Mouse (Mus musculus) kidney, embryonic 15.5 days (tissue): ENCODE data around the gene Dgkz. TPM values are rescaled to one million over a fixed set of nuclear protein-coding genes. Genes with fewer than 3 reads are reported as not detected.

Experiments
- ATAC-seq: fragments of 200-750 bp; cut with Nextera tagmentation; replicated peaks from 2 replicates; pipeline ENCODE4 v1.8.0; 2017; ENCODE audit warnings: moderate TSS enrichment; ENCODE audit not compliant: low FRiP score
- H3K27ac ChIP-seq: fragments of 300-500 bp; sonication (generic); 2 replicates; pipeline ENCODE4 v1.5.1; 2015; ENCODE audit warnings: mild to moderate bottlenecking, inconsistent platforms
- H3K27me3 ChIP-seq: fragments of 300-500 bp; sonication (generic); 2 replicates; pipeline ENCODE4 v1.6.1; 2015; ENCODE audit warnings: inconsistent platforms
- H3K36me3 ChIP-seq: fragments of 300-500 bp; sonication (generic); 2 replicates; pipeline ENCODE4 v1.6.1; 2015; ENCODE audit warnings: inconsistent platforms
- H3K4me1 ChIP-seq: fragments of 300-500 bp; sonication (generic); 2 replicates; pipeline ENCODE4 v1.6.1; 2015; ENCODE audit warnings: inconsistent platforms
- H3K4me2 ChIP-seq: fragments of 300-500 bp; sonication (generic); 2 replicates; pipeline ENCODE4 v1.6.1; 2015; ENCODE audit warnings: moderate library complexity, mild to moderate bottlenecking, inconsistent platforms
- H3K4me3 ChIP-seq: fragments of 300-500 bp; sonication (generic); replicated peaks from 2 replicates; pipeline ENCODE4 v1.5.1; 2015; ENCODE audit warnings: mild to moderate bottlenecking, inconsistent platforms
- H3K9ac ChIP-seq: fragments of 300-500 bp; sonication (generic); 2 replicates; pipeline ENCODE4 v1.6.1; 2015; ENCODE audit warnings: mild to moderate bottlenecking, inconsistent platforms
- H3K9me3 ChIP-seq: fragments of 300-500 bp; sonication (generic); replicated peaks from 2 replicates; pipeline ENCODE4 v1.6.1; 2016; ENCODE audit warnings: inconsistent platforms
- WGBS: fragments of 180-500 bp; shearing (Covaris S2); methylation state at CpG from one replicate; pipeline ENCODE4 v1.1.7; 2015; ENCODE audit warnings: mixed read lengths; 5-methylcytosine and 5-hydroxymethylcytosine counted together
- polyA plus RNA-seq: library from polyadenylated mRNA; unstranded; fragments of >200 nt; fragmentation: Nextera tagmentation; extraction: Ambion mirVana; gene quantifications from 2 replicates; pipeline ENCODE4 v1.2.1, GENCODE M21; 2015

Dgkz gene
- polyA plus RNA-seq, 1 experiment from 2014 or later = 46.7 TPM

DNA sequence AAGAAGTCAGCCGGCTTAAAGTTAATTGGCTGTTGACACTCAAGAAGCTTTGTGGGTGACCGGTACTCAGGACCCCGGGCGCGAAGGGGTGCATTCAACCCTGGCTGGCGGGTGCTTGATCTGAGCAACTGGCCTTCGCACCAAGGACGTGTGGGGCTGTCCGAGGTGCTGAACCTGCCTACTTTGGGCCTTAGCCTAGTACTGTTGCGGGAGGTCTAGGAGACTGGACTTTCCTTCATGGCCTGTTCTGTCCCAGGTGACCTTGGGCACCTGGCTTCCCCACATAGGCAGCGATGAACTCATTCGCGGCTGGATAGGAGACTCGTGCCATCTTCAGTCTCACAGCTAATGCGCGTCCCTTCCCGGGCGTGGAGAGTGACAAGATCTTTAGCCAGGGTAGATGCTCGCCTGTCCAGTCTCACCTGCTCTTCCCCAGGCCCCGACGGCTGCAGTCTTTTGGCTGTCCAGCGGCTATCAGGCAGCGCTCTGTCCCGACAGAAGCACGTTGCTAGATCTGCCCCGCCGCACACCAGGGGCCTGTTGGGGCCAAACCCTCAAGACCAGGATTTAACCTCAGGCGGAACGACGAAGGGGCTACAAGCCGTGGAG, 54.4 kb downstream of the Dgkz start:
- peak overlapping the region; percentile 99 for H3K4me2 ChIP-seq
- H3K9me3 ChIP-seq = no peaks in the 10 kb centered on the region
- WGBS = 4% methylated on average over 31 of the region's 31 CpGs
- peak; percentile 37 for ATAC-seq
- no peak overlapping the region for H3K27ac ChIP-seq
- peaks cover 32% of the 10 kb centered on the region for H3K4me1 ChIP-seq
- H3K27me3 ChIP-seq = peaks cover 50% of the 10 kb centered on the region
- H3K9ac ChIP-seq = peak overlapping the region; percentile 19; the same call in 1 of the 2 replicates
- peaks cover 31% of the 10 kb centered on the region for H3K36me3 ChIP-seq
- H3K4me3 ChIP-seq = peak overlapping the region; percentile 62

- ATAC-seq = no peak
- peaks cover 45% of the 10 kb centered on the region for H3K27me3 ChIP-seq
- no peaks in the 10 kb centered on the region for H3K9me3 ChIP-seq
- no peak overlapping the region for H3K27ac ChIP-seq
- WGBS = 80% methylated on average over 4 of the region's 4 CpGs
- no peak overlapping the region for H3K4me2 ChIP-seq
- peaks cover 41% of the 10 kb centered on the region for H3K36me3 ChIP-seq
- no peak overlapping the region for H3K4me3 ChIP-seq
- H3K4me1 ChIP-seq = peaks cover 32% of the 10 kb centered on the region
- no peak overlapping the region for H3K9ac ChIP-seq
Measured at GRCm38 (mm10) chr2:91920130-91920529, 55.5 kb downstream of the Dgkz start.

DNA sequence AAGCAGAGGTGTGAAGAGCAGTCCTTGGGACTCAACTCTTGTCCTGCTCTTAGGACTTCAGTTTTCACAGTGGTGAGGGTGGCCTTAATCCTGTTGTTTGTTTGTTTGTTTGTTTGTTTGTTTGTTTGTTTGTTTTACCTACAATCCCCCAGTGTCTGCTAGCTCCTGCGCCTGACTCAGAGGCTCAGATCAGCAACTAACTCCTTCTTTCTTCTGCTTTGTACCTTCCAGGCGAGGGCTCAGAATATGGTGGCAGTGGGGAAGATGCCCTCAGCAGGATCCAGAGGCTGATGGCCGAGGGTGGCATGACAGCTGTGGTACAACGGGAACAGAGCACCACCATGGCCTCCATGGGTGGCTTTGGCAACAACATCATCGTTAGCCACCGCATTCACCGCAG, 58.6 kb downstream of the Dgkz start:
- Histone ChIP-seq H3K27me3 (peaks cover 19% of the 10 kb centered on the region), H3K36me3 (peaks cover 71% of the 10 kb centered on the region), H3K9ac (no peak overlapping the region), H3K9me3 (no peaks in the 10 kb centered on the region), H3K4me1 (peaks cover 13% of the 10 kb centered on the region), H3K4me2 (no peak overlapping the region), H3K4me3 (no peak overlapping the region), H3K27ac (no peak overlapping the region)
- ATAC-seq = no peak
- WGBS = 92% methylated on average over 7 of the region's 7 CpGs

DNA sequence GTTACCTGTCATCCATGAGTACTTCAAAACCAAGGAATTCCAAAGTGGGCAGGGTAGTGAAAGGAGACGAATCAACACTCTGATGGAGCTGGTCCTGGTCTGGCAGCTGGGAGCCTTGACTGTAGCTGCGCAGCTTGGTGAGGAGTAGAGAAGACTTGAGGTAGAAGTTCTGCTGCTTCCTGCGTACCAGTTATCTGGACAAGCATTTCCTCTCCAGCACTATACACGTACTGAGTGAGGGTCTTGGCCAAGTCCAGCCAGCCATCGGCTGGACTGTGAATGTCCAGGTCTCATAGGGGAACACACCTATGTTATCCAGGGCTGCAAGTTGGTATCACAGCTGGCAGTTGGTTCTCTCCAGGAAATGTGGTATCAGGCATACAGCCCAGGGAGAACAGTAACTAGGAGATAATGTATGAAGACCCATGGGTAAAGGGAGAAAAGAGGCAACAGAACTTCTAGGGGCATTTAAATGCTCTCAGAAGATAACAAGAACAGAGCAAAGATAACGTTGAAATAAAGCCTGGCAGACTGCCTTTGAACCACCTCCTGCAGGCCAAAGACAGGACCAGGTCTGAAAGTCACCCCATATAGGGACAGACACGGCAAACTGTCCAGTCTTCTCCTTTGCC, 59.2 kb downstream of the Dgkz start:
- no peak overlapping the region for H3K4me2 ChIP-seq
- H3K4me3 ChIP-seq = no peak overlapping the region
- no peak overlapping the region for H3K27ac ChIP-seq
- no peak overlapping the region for H3K9ac ChIP-seq
- no peaks in the 10 kb centered on the region for H3K9me3 ChIP-seq
- 91% methylated on average over 7 of the region's 7 CpGs for WGBS
- no peak for ATAC-seq
- H3K36me3 ChIP-seq = peaks cover 78% of the 10 kb centered on the region
- peaks cover 12% of the 10 kb centered on the region for H3K27me3 ChIP-seq
- peaks cover 7% of the 10 kb centered on the region for H3K4me1 ChIP-seq

DNA sequence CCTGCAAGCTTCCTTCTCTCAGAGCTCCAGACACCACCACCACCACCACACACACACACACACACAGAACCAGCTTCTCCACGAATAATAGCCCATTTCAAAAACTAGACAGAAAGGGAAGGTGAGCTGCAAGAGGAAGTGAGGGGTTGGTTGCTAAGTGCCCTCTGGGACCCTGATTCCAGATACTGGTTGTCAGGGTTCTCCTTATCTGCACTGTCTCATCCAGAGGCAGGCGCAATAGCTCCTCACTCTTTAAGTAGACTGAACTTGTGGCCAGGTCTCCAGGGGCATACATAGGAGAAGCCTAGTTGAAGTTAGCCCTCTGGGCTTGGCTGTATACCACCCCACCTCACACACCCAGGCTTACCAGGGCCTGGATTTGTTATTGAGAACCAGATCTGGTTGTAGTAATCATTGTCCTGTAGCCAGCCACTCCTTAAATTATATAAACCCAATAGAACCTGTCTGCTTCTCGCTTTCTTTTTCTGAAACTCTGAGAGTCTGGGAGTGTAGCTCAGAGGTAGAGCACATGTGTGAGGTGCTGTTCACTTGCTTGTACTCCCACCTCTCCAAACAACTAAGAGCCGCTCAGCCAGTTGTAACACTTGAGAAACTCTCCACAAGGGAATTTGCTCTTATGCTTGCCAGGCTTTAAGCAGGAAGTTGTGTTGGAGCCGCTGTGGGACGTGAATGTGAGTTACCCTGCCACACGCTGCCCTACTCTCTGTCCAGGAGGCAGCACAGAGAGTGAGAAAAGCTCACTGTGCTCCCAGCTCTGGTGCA, 62.1 kb downstream of the Dgkz start:
- 86% methylated on average over 7 of the region's 7 CpGs for WGBS
- no peaks in the 10 kb centered on the region for H3K4me1 ChIP-seq
- no peak overlapping the region for H3K9ac ChIP-seq
- H3K27ac ChIP-seq = no peak overlapping the region
- no peak overlapping the region for H3K4me2 ChIP-seq
- peaks cover 95% of the 10 kb centered on the region for H3K36me3 ChIP-seq
- no peak for ATAC-seq
- H3K9me3 ChIP-seq = no peaks in the 10 kb centered on the region
- no peak overlapping the region for H3K4me3 ChIP-seq
- H3K27me3 ChIP-seq = no peaks in the 10 kb centered on the region

DNA sequence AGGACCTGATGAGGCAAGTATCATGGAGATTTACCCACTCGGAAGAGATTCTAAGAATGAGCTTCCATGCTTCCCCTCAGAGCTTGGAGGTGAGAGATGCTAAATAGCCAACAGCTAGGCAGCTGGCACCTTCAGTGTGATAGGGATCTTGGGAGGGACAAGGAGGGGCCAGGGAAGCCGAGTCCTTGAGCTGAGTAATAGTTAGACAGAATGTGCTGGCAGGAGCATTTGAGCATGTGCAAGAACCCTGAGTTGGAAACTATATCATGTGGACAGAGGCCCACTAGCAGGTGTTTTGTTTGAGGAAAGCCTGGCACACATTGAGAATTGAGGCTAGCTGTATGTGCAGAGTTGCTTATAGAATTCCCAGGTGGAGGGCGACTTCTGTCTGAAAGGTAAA, 63.0 kb downstream of the Dgkz start:
- Histone ChIP-seq H3K36me3 (peaks cover 92% of the 10 kb centered on the region), H3K27me3 (no peaks in the 10 kb centered on the region), H3K9ac (no peak overlapping the region), H3K4me2 (no peak overlapping the region), H3K9me3 (no peaks in the 10 kb centered on the region), H3K4me3 (no peak overlapping the region), H3K4me1 (no peaks in the 10 kb centered on the region), H3K27ac (no peak overlapping the region)
- no peak for ATAC-seq
- 69% methylated on average over 3 of the region's 3 CpGs for WGBS

GRCm38 (mm10) chr2:91906141-91906540, 69.5 kb downstream of the Dgkz start:
- H3K4me3 ChIP-seq = no peak overlapping the region
- no peaks in the 10 kb centered on the region for H3K4me1 ChIP-seq
- H3K27me3 ChIP-seq = no peaks in the 10 kb centered on the region
- peaks cover 64% of the 10 kb centered on the region for H3K36me3 ChIP-seq
- no peak for ATAC-seq
- WGBS = 89% methylated on average over 2 of the region's 2 CpGs
- H3K27ac ChIP-seq = no peak overlapping the region
- no peak overlapping the region for H3K9ac ChIP-seq
- no peak overlapping the region for H3K4me2 ChIP-seq
- H3K9me3 ChIP-seq = no peaks in the 10 kb centered on the region

DNA sequence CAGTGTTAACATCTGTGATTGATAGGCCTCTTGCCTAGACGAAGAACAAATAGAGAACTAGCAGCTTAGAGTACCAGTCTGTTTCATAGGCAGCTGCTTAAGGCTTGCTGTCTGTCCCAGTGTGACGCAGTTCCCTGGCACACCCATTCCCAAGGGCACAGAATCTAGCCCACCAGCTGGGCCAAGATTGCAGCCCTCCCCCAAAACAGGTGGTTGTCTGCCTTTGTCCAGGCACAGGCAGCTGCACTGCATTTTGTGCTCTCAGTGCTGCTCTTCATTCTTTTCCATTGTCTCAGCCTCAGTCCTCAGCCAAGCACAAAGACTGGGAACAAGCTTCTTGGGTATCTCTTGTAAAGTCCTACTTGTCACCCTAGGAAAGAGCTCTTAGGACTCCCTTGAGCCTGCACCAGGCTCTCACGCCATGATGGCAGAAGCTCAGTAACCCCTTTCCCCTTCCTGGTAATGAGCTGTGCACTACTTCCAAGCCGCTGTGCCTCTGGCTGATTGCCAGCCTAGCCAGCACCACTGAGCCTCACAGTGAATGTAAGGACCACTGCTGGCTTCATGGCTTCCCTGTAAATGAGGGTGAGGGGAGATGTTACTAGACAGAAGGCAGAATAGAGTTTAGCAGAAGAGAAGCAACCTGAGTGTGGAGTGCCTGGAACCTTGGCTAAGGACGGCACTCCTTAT, 70.9 kb downstream of the Dgkz start:
- no peaks in the 10 kb centered on the region for H3K9me3 ChIP-seq
- H3K27me3 ChIP-seq = no peaks in the 10 kb centered on the region
- no peak overlapping the region for H3K9ac ChIP-seq
- WGBS = 79% methylated on average over 5 of the region's 5 CpGs
- peaks cover 62% of the 10 kb centered on the region for H3K36me3 ChIP-seq
- no peak for ATAC-seq
- no peak overlapping the region for H3K27ac ChIP-seq
- no peak overlapping the region for H3K4me3 ChIP-seq
- no peaks in the 10 kb centered on the region for H3K4me1 ChIP-seq
- H3K4me2 ChIP-seq = no peak overlapping the region

GRCm38 (mm10) chr2:91903171-91903925, 72.3 kb downstream of the Dgkz start:
- no peaks in the 10 kb centered on the region for H3K27me3 ChIP-seq
- ATAC-seq = no peak
- H3K36me3 ChIP-seq = peaks cover 53% of the 10 kb centered on the region
- 88% methylated on average over 3 of the region's 3 CpGs for WGBS
- no peaks in the 10 kb centered on the region for H3K4me1 ChIP-seq
- H3K9ac ChIP-seq = no peak overlapping the region
- H3K9me3 ChIP-seq = no peaks in the 10 kb centered on the region
- H3K27ac ChIP-seq = no peak overlapping the region
- H3K4me3 ChIP-seq = no peak overlapping the region
- no peak overlapping the region for H3K4me2 ChIP-seq

DNA sequence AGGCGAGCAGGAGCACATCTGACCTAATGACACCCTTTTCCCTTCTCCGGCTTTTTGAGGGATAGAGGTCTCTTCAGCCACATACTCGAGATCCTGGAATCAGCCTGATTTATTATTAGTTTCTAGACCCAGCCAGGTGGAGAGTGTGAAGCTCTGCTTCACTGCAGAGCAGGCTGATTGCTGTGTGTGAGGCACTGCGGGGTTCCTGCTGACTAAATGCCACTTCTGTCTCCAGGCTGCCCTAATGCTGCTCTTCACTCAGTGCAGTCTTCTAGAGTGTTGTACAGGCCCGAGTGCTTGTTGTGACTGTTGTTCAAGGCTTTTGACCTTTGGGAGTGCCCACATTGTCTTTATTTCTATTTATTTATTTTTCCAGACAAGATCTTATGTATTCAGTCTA, 73.3 kb downstream of the Dgkz start:
- WGBS = 44% methylated on average over 5 of the region's 5 CpGs
- H3K27me3 ChIP-seq = no peaks in the 10 kb centered on the region
- H3K27ac ChIP-seq = no peak overlapping the region
- H3K4me2 ChIP-seq = no peak overlapping the region
- no peak overlapping the region for H3K4me3 ChIP-seq
- H3K9me3 ChIP-seq = no peaks in the 10 kb centered on the region
- H3K4me1 ChIP-seq = no peaks in the 10 kb centered on the region
- no peak overlapping the region for H3K9ac ChIP-seq
- peaks cover 54% of the 10 kb centered on the region for H3K36me3 ChIP-seq
- no peak for ATAC-seq

DNA sequence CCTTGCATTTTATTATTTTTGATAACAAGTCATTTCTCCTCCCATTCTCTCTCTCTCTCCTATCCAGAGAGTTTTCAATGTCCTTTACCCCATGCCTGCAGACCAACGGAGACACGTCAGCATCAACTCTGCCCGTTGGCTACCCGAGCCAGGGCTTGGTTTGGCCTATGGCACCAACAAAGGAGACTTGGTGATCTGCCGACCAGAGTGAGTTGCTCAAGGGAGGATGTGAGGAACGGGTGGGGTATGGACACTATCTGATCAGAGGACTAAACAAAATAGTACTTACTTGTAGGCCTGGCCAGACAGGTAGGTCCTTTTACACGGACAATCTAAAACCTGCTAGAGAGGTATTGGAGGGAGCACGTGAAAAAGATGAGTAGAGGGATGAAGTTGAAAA, 75.2 kb downstream of the Dgkz start:
- Histone ChIP-seq H3K27me3 (no peaks in the 10 kb centered on the region), H3K27ac (no peak overlapping the region), H3K4me2 (no peak overlapping the region), H3K9ac (no peak overlapping the region), H3K9me3 (no peaks in the 10 kb centered on the region), H3K4me3 (no peak overlapping the region), H3K36me3 (peaks cover 43% of the 10 kb centered on the region), H3K4me1 (no peaks in the 10 kb centered on the region)
- 91% methylated on average over 8 of the region's 8 CpGs for WGBS
- ATAC-seq = no peak
